Mouse (Mus musculus) forelimb bud, embryonic 11.5 days (tissue): Measurements from ENCODE around the gene Zfp36l3.
"Not testable (repeated sequence)": the region's sequence is repeated elsewhere in the genome, so short reads cannot be mapped to it uniquely, and the experiment has no call there.

Experiments used
- DNase-seq: peaks from one replicate; pipeline ENCODE4 v3.0.0-alpha.2; 2012; ENCODE audit warnings: low read depth, low spot score

Zfp36l3 gene

GRCm38 (mm10) chrX:53776276-53776675 is at the start of gene Zfp36l3:
Zfp36l3 (minus strand) TSS chrX:53776394.
- DNase-seq = no peak

GRCm38 (mm10) chrX:53799074-53799473 is 22.9 kb upstream of the Zfp36l3 start:
- peak; percentile 11 for DNase-seq

DNA sequence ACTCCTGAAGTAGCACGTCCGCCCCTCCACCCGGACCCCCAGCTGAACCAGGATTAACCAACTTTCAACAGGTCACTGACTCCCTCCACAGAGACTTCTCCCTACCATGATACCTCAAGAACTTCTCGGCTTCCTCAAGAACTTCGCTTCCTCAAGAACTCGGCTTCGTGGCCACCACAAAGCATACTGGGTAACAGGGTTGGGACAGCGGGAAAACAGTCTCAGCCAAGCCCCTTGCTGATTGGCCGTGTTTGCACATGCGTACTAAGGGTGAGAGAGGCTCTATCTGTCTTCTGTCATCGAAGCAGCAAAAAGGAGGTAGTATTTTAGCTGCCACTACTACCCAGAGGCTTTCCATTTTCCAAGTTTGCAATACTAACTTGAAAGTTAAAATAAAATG is 21.3 kb upstream of the Zfp36l3 start, which contains the start of gene Xlr:
TSS of gene Xlr (minus strand) at position 188 of the 400 bp plus-strand sequence.
- DNase-seq = not testable (repeated sequence)

DNA sequence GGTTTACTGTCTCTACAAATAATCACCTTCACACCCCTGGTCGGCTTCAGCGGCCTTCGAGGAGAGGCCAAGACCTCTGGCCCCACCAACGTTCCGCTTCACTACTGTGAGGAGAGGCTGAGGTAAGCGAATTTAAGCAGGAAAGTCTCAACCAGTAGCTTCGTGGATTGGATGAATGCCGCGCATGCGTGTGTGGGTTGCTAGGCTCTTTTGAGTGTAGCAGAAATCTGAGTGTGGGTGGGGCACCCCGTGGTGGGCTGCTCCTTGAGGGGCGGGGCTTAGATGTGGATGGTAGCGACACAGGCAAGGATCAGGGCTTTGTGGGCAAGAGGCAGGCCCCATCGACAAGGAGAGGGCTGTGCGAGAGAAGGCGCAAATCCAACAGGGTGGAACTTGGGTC is 18.5 kb downstream of the Zfp36l3 start, which contains the start of gene 1700013H16Rik:
TSS of gene 1700013H16Rik (minus strand) at position 96 of the 400 bp plus-strand sequence.
- DNase-seq = no peak

DNA sequence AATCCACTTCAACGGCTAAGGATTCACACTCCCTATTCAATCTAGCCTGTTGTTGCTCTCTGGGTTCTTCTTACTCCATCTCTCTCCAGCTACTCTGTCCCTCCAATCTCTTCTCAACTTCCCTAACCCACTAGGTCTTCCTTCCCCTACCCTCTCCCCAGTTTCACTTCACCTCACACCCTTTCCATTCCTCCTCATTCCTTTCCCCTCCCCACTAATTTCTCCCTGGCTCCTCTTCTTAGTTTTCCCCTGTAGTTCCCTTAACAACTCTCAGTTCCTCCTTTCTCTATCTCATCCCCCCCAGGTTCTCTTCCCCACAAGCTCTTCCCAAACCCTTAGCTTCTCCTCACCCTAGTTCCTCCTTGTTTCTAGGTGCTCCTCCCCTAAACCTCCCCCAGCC is 23.3 kb downstream of the Zfp36l3 start:
- no peak for DNase-seq

DNA sequence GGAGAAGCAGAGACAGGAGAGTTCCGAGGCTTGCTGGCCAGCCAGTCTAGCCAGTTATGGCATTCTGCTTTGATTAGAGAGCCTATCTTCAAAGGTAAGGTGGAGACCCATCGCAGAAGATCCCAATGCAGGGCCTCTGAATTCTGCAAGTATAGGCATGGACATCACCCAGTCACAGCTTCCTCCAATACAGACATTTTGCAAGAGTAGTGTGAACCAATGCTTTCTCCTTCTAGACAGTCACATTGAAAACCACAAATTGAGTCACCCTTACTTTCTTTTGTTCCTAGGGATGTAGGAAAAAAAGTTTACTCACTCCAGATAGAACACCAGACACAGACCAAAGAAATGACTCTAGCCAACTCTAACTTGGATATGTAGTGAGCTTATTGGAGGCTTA is 47.2 kb downstream of the Zfp36l3 start:
- no peak for DNase-seq

- DNase-seq = no peak
Observed at GRCm38 (mm10) chrX:53724596-53724995, 51.6 kb downstream of the Zfp36l3 start, which contains the start of gene 4930502E18Rik. 4930502E18Rik (plus strand) TSS chrX:53724826.
